Mouse (Mus musculus) embryo, embryonic 9.5 days (tissue): ENCODE results near the gene Pard6b.
"Not testable (repeated sequence)": the region's sequence is repeated elsewhere in the genome, so short reads cannot be mapped to it uniquely, and the experiment has no call there.

ENCODE experiments used
- DNase-seq: peaks from one replicate; pipeline ENCODE4 v3.0.0-alpha.2; 2017; ENCODE audit errors: extremely low spot score

The Pard6b gene

GRCm38 (mm10) chr2:168080431-168081246, at the start of gene Pard6b:
TSS of gene Pard6b (plus strand) at chr2:168081004.
- peak; percentile 95 for DNase-seq

- DNase-seq: no peak
These were observed 49.0 kb upstream of the Pard6b start for GRCm38 (mm10) chr2:168031842-168032241.

GRCm38 (mm10) chr2:168033905-168034304, 46.9 kb upstream of the Pard6b start:
- no peak for DNase-seq

GRCm38 (mm10) chr2:168035907-168036306, 44.9 kb upstream of the Pard6b start:
- no peak for DNase-seq

GRCm38 (mm10) chr2:168037063-168037462, 43.7 kb upstream of the Pard6b start:
- DNase-seq: peak; percentile 44

- DNase-seq: no peak
These were observed 40.1 kb upstream of the Pard6b start for GRCm38 (mm10) chr2:168040751-168041150.

- no peak for DNase-seq
These were observed 38.8 kb upstream of the Pard6b start for GRCm38 (mm10) chr2:168042019-168042418.

GRCm38 (mm10) chr2:168044681-168045287, 36.0 kb upstream of the Pard6b start:
- no peak for DNase-seq

- no peak for DNase-seq
These were observed 35.4 kb upstream of the Pard6b start for GRCm38 (mm10) chr2:168045357-168045756.

GRCm38 (mm10) chr2:168045771-168046170, 35.0 kb upstream of the Pard6b start:
- no peak for DNase-seq

- no peak for DNase-seq
These were observed 34.3 kb upstream of the Pard6b start for GRCm38 (mm10) chr2:168046467-168046866.

- no peak for DNase-seq
These were observed 31.7 kb upstream of the Pard6b start for GRCm38 (mm10) chr2:168049002-168049635.

- peak; percentile 64 for DNase-seq
These were observed 30.5 kb upstream of the Pard6b start for GRCm38 (mm10) chr2:168050000-168050942.

GRCm38 (mm10) chr2:168052156-168052555, 28.6 kb upstream of the Pard6b start:
- no peak for DNase-seq

GRCm38 (mm10) chr2:168052689-168053088, 28.1 kb upstream of the Pard6b start:
- DNase-seq: peak; percentile 56

- DNase-seq: no peak
These were observed 26.7 kb upstream of the Pard6b start for GRCm38 (mm10) chr2:168054142-168054541.

GRCm38 (mm10) chr2:168055910-168056665, 24.7 kb upstream of the Pard6b start:
- DNase-seq: peak; percentile 58

- no peak for DNase-seq
These were observed 24.2 kb upstream of the Pard6b start for GRCm38 (mm10) chr2:168056666-168056933.

GRCm38 (mm10) chr2:168057876-168058275, 22.9 kb upstream of the Pard6b start:
- not testable (repeated sequence) for DNase-seq

- DNase-seq: no peak
These were observed 22.2 kb upstream of the Pard6b start for GRCm38 (mm10) chr2:168058488-168059199.
